Mouse (Mus musculus): ENCODE measurements at regions not wholly inside any gene's neighbourhood (a gene's known extent, or its start where the extent isn't known, plus 50 kb on each side); places are given as distances from the start of the nearest gene placed in this dataset.

- H3K4me3 ChIP-seq (ENCODE audit: insufficient read depth, low read depth, low read length): no peak overlapping the region
- no peaks in the 10 kb centered on the region for H3K4me1 ChIP-seq (ENCODE audit: control insufficient read depth, insufficient read depth, low read length)
- H3K36me3 ChIP-seq (ENCODE audit: control insufficient read depth, insufficient read depth, low read length): no peaks in the 10 kb centered on the region
- no peak overlapping the region for H3K27ac ChIP-seq (ENCODE audit: insufficient read depth, low read depth, low read length)
- no peaks in the 10 kb centered on the region for H3K27me3 ChIP-seq (replicated peaks; ENCODE audit: control insufficient read depth, insufficient read depth, low read length)
- TF ChIP-seq POLR2A (IDR thresholded peaks at IDR 0.05; ENCODE audit: low read depth, low read length): no peak
- TF ChIP-seq CTCF (conservative IDR thresholded peaks at IDR 0.05; ENCODE audit: insufficient read depth, insufficient read length, low read depth, low read length): no peak
- no peak for DNase-seq
- WGBS: 80% methylated on average over 2 of the region's 2 CpGs
Measured at GRCm38 (mm10) chr5:73918011-73918410, 150.2 kb downstream of the Usp46 start.

GRCm38 (mm10) chr5:73919936-73920335 lies 148.3 kb downstream of the Usp46 start:
- no peak overlapping the region for H3K4me3 ChIP-seq (ENCODE audit: insufficient read depth, low read depth, low read length)
- H3K4me1 ChIP-seq (ENCODE audit: control insufficient read depth, insufficient read depth, low read length): no peaks in the 10 kb centered on the region
- TF ChIP-seq CTCF (conservative IDR thresholded peaks at IDR 0.05; ENCODE audit: insufficient read depth, insufficient read length, low read depth, low read length): no peak
- no peak for TF ChIP-seq POLR2A (IDR thresholded peaks at IDR 0.05; ENCODE audit: low read depth, low read length)
- no peaks in the 10 kb centered on the region for H3K36me3 ChIP-seq (ENCODE audit: control insufficient read depth, insufficient read depth, low read length)
- DNase-seq: peak; percentile 80
- H3K27me3 ChIP-seq (replicated peaks; ENCODE audit: control insufficient read depth, insufficient read depth, low read length): no peaks in the 10 kb centered on the region
- WGBS: 74% methylated on average over 6 of the region's 6 CpGs
- H3K27ac ChIP-seq (ENCODE audit: insufficient read depth, low read depth, low read length): no peak overlapping the region

DNA sequence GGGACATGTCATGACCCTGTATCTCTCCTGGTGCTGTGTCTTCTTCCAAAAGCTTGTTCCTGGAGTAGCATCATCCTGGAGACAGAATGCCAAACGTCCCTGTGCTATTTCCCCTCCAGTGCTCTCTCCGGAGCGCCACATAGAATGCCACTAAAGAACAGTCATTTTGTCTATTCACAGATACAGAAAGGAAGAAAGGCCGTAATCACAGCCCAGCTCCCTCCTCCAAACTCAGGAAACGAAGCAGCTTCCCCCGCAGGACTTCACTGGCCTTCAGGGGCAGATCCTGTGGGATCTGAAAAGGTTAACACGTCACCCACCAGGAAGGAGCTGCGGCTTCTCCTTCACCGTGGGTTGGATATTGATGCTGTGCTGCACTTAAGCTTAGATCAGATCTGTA lies 140.7 kb downstream of the Usp46 start:
- no peaks in the 10 kb centered on the region for H3K36me3 ChIP-seq (ENCODE audit: control insufficient read depth, insufficient read depth, low read length)
- TF ChIP-seq CTCF (conservative IDR thresholded peaks at IDR 0.05; ENCODE audit: insufficient read depth, insufficient read length, low read depth, low read length) (no peak), POLR2A (IDR thresholded peaks at IDR 0.05; ENCODE audit: low read depth, low read length) (no peak)
- DNase-seq: no peak
- H3K27me3 ChIP-seq (replicated peaks; ENCODE audit: control insufficient read depth, insufficient read depth, low read length): no peaks in the 10 kb centered on the region
- no peaks in the 10 kb centered on the region for H3K4me1 ChIP-seq (ENCODE audit: control insufficient read depth, insufficient read depth, low read length)
- H3K4me3 ChIP-seq (ENCODE audit: insufficient read depth, low read depth, low read length): no peak overlapping the region
- no peak overlapping the region for H3K27ac ChIP-seq (ENCODE audit: insufficient read depth, low read depth, low read length)
- 61% methylated on average over 9 of the region's 9 CpGs for WGBS

DNA sequence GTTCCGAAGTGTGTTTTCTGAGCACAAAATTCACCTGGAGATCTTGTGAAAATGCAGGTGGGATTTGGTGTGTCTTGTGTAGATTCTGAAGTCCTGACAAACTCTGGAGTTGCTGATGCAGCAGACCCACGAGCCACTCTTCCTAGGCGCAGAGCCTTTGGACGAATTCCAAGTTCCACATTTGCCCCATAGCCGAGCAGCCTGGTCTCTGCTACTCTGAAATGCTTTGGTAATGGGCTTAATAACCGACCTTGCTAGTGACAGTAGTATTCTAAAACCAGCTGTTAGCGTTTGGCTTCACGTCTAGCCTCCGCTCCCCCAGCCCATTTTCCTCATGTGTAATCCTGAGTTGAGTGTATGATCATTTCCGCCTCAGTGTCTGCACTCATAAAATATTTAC lies 139.5 kb downstream of the Usp46 start:
- TF ChIP-seq CTCF (conservative IDR thresholded peaks at IDR 0.05; ENCODE audit: insufficient read depth, insufficient read length, low read depth, low read length) (no peak), POLR2A (IDR thresholded peaks at IDR 0.05; ENCODE audit: low read depth, low read length) (no peak)
- Histone ChIP-seq H3K4me1 (ENCODE audit: control insufficient read depth, insufficient read depth, low read length) (no peaks in the 10 kb centered on the region), H3K27ac (ENCODE audit: insufficient read depth, low read depth, low read length) (no peak overlapping the region), H3K27me3 (replicated peaks; ENCODE audit: control insufficient read depth, insufficient read depth, low read length) (no peaks in the 10 kb centered on the region), H3K36me3 (ENCODE audit: control insufficient read depth, insufficient read depth, low read length) (no peaks in the 10 kb centered on the region), H3K4me3 (ENCODE audit: insufficient read depth, low read depth, low read length) (no peak overlapping the region)
- no peak for DNase-seq
- 74% methylated on average over 10 of the region's 10 CpGs for WGBS

DNA sequence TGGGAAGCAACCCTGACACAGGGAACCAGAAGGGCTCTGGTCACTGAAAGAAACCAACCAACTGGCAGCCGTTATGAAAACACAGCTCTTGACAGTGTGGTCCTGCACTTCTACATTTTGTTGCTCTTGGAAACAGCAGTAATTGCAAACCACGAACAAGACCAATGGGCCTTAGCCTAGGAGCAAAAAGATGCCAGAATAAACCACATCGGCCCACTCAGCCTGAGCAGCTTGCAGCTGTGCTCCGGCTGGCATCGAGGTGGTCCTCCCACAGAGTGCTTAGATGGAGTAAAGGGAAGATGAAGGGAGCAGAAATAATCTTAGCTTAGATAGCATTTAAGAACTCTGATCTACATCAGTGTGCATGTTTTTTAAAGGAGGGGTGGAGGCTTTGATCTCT lies 138.0 kb downstream of the Usp46 start:
- H3K36me3 ChIP-seq (ENCODE audit: control insufficient read depth, insufficient read depth, low read length): no peaks in the 10 kb centered on the region
- TF ChIP-seq CTCF (conservative IDR thresholded peaks at IDR 0.05; ENCODE audit: insufficient read depth, insufficient read length, low read depth, low read length): no peak
- TF ChIP-seq POLR2A (IDR thresholded peaks at IDR 0.05; ENCODE audit: low read depth, low read length): no peak
- H3K27ac ChIP-seq (ENCODE audit: insufficient read depth, low read depth, low read length): no peak overlapping the region
- H3K4me3 ChIP-seq (ENCODE audit: insufficient read depth, low read depth, low read length): no peak overlapping the region
- DNase-seq: no peak
- no peaks in the 10 kb centered on the region for H3K27me3 ChIP-seq (replicated peaks; ENCODE audit: control insufficient read depth, insufficient read depth, low read length)
- WGBS: 67% methylated on average over 5 of the region's 5 CpGs
- H3K4me1 ChIP-seq (ENCODE audit: control insufficient read depth, insufficient read depth, low read length): no peaks in the 10 kb centered on the region

GRCm38 (mm10) chr5:73937799-73938198 lies 130.4 kb downstream of the Usp46 start:
- no peaks in the 10 kb centered on the region for H3K27me3 ChIP-seq (replicated peaks; ENCODE audit: control insufficient read depth, insufficient read depth, low read length)
- TF ChIP-seq POLR2A (IDR thresholded peaks at IDR 0.05; ENCODE audit: low read depth, low read length) (no peak), CTCF (conservative IDR thresholded peaks at IDR 0.05; ENCODE audit: insufficient read depth, insufficient read length, low read depth, low read length) (peak; percentile 83)
- no peaks in the 10 kb centered on the region for H3K36me3 ChIP-seq (ENCODE audit: control insufficient read depth, insufficient read depth, low read length)
- no peak overlapping the region for H3K27ac ChIP-seq (ENCODE audit: insufficient read depth, low read depth, low read length)
- WGBS: 70% methylated on average over 2 of the region's 2 CpGs
- H3K4me3 ChIP-seq (ENCODE audit: insufficient read depth, low read depth, low read length): no peak overlapping the region
- no peaks in the 10 kb centered on the region for H3K4me1 ChIP-seq (ENCODE audit: control insufficient read depth, insufficient read depth, low read length)
- DNase-seq: peak; percentile 44

GRCm38 (mm10) chr5:73938450-73938849 lies 129.8 kb downstream of the Usp46 start:
- DNase-seq: peak; percentile 11
- no peak overlapping the region for H3K27ac ChIP-seq (ENCODE audit: insufficient read depth, low read depth, low read length)
- 33% methylated on average over 4 of the region's 4 CpGs for WGBS

DNA sequence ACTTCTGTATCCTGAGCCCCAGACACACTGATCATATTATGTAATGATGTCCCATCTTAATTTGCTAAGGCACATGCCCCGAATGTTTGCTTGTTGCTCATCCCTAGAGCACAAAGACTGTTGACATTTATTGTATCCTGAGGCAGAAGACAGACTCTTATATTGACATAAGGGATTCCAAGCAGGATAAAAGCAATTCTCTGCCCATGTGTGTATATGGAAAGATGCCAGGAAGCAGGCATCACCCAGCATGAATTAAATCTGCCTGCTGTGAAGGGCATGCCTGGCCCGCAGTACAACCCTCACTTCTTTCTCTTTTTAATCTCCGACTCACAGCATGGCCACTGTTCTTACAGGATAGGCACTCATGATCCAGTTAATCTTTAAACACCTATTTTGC lies 125.3 kb downstream of the Usp46 start:
- Histone ChIP-seq H3K4me1 (ENCODE audit: control insufficient read depth, insufficient read depth, low read length) (no peaks in the 10 kb centered on the region), H3K4me3 (ENCODE audit: insufficient read depth, low read depth, low read length) (no peak overlapping the region), H3K36me3 (ENCODE audit: control insufficient read depth, insufficient read depth, low read length) (no peaks in the 10 kb centered on the region), H3K27me3 (replicated peaks; ENCODE audit: control insufficient read depth, insufficient read depth, low read length) (no peaks in the 10 kb centered on the region), H3K27ac (ENCODE audit: insufficient read depth, low read depth, low read length) (no peak overlapping the region)
- 56% methylated on average over 3 of the region's 3 CpGs for WGBS
- DNase-seq: no peak
- TF ChIP-seq CTCF (conservative IDR thresholded peaks at IDR 0.05; ENCODE audit: insufficient read depth, insufficient read length, low read depth, low read length) (no peak), POLR2A (IDR thresholded peaks at IDR 0.05; ENCODE audit: low read depth, low read length) (no peak)

More at GRCm38 (mm10) chr5:73938450-73938849, 129.8 kb downstream of the Usp46 start:
- TF ChIP-seq POLR2A (IDR thresholded peaks at IDR 0.05; ENCODE audit: low read depth, low read length): no peak
- TF ChIP-seq CTCF (conservative IDR thresholded peaks at IDR 0.05; ENCODE audit: insufficient read depth, insufficient read length, low read depth, low read length): no peak
- Histone ChIP-seq H3K36me3 (ENCODE audit: control insufficient read depth, insufficient read depth, low read length) (no peaks in the 10 kb centered on the region), H3K27me3 (replicated peaks; ENCODE audit: control insufficient read depth, insufficient read depth, low read length) (no peaks in the 10 kb centered on the region), H3K4me3 (ENCODE audit: insufficient read depth, low read depth, low read length) (no peak overlapping the region), H3K4me1 (ENCODE audit: control insufficient read depth, insufficient read depth, low read length) (no peaks in the 10 kb centered on the region)
